Mouse (Mus musculus) forebrain, embryonic 16.5 days (tissue): ENCODE measurements around the gene Cryz. TPM values are rescaled to one million over a fixed set of nuclear protein-coding genes. Genes with fewer than 3 reads are reported as not detected.

Experiments used
- ATAC-seq: fragments of 200-750 bp; cut with Nextera tagmentation; 2 replicates; pipeline ENCODE4 v1.8.0; 2017; ENCODE audit warnings: mild to moderate bottlenecking, moderate library complexity
- H3K27ac ChIP-seq: fragments of 300-500 bp; sonication (generic); 2 replicates; pipeline ENCODE4 v1.5.1; 2014; ENCODE audit warnings: low read length, control low read depth
- H3K27me3 ChIP-seq: fragments of 300-500 bp; sonication (generic); replicated peaks from 2 replicates; pipeline ENCODE4 v1.6.1; 2014; ENCODE audit warnings: low read length; ENCODE audit not compliant: control insufficient read depth, insufficient read depth
- H3K36me3 ChIP-seq: fragments of 300-500 bp; sonication (generic); 2 replicates; pipeline ENCODE4 v1.6.1; 2014; ENCODE audit not compliant: control insufficient read depth, insufficient read depth
- H3K4me1 ChIP-seq: fragments of 300-500 bp; sonication (generic); replicated peaks from 2 replicates; pipeline ENCODE4 v1.6.1; 2014; ENCODE audit warnings: low read length; ENCODE audit not compliant: control insufficient read depth, insufficient read depth
- H3K4me2 ChIP-seq: fragments of 300-500 bp; sonication (generic); 2 replicates; pipeline ENCODE4 v1.6.1; 2014; ENCODE audit warnings: mild to moderate bottlenecking, low read length, control low read depth
- H3K4me3 ChIP-seq: fragments of 300-500 bp; sonication (generic); replicated peaks from 2 replicates; pipeline ENCODE4 v1.5.1; 2014; ENCODE audit warnings: mild to moderate bottlenecking, low read length, control low read depth
- H3K9ac ChIP-seq: fragments of 300-500 bp; sonication (generic); replicated peaks from 2 replicates; pipeline ENCODE4 v1.6.1; 2014; ENCODE audit warnings: low read depth, low read length, control low read depth
- H3K9me3 ChIP-seq: fragments of 300-500 bp; sonication (generic); 2 replicates; pipeline ENCODE4 v1.6.1; 2016; ENCODE audit warnings: low read length; ENCODE audit not compliant: control insufficient read depth
- WGBS: fragments of 180-500 bp; shearing (Covaris S2); extraction: QIAGEN DNeasy Blood & Tissue Kit; methylation state at CpG from one replicate; pipeline ENCODE4 v1.1.7; 2014; 5-methylcytosine and 5-hydroxymethylcytosine counted together
- polyA plus RNA-seq: library from polyadenylated mRNA; unstranded; fragments of >200 nt; fragmentation: Nextera tagmentation; extraction: Ambion mirVana; gene quantifications from 2 replicates; pipeline ENCODE4 v1.2.1, GENCODE M21; 2015

Cryz gene
- polyA plus RNA-seq = 9.2 and 12.3 TPM in 2 replicates

- ATAC-seq = peak; percentile 86
- Histone ChIP-seq H3K4me2 (peak within 1 kb of the TSS; percentile 71), H3K4me1 (peaks cover 10% of the 10 kb centered on the region), H3K4me3 (peak within 1 kb of the TSS; percentile 75), H3K9ac (peak within 1 kb of the TSS; percentile 67), H3K27me3 (no peaks in the 10 kb centered on the region), H3K27ac (peak within 1 kb of the TSS; percentile 90), H3K36me3 (peaks cover 2% of the 10 kb centered on the region; the same call in 1 of the 2 replicates), H3K9me3 (no peaks in the 10 kb centered on the region)
- under 1% methylated on average over 25 of the region's 25 CpGs for WGBS
These were observed at the start of gene Cryz for GRCm38 (mm10) chr3:154596488-154596933. Gene Cryz (plus strand): TSS chr3:154596711.

GRCm38 (mm10) chr3:154547549-154548426, 48.7 kb upstream of the Cryz start:
- Histone ChIP-seq H3K27ac (no peak overlapping the region), H3K36me3 (no peaks in the 10 kb centered on the region), H3K4me3 (0 out of 2 replicates have a peak overlapping the region, but pooled peaks have one; percentile 1), H3K9ac (no peak overlapping the region), H3K4me1 (peaks cover 18% of the 10 kb centered on the region), H3K9me3 (no peaks in the 10 kb centered on the region), H3K27me3 (no peaks in the 10 kb centered on the region), H3K4me2 (peak overlapping the region; percentile 22)
- 2% methylated on average over 20 of the region's 20 CpGs for WGBS
- peak; percentile 74 for ATAC-seq

GRCm38 (mm10) chr3:154548868-154549301, 47.6 kb upstream of the Cryz start:
- no peak for ATAC-seq
- 36% methylated on average over 8 of the region's 8 CpGs for WGBS

GRCm38 (mm10) chr3:154550326-154551034, 46.0 kb upstream of the Cryz start:
- 0 out of 2 replicates have a peak overlapping the region, but pooled peaks have one; percentile 9 for H3K27ac ChIP-seq
- no peak overlapping the region for H3K4me3 ChIP-seq
- peaks cover 18% of the 10 kb centered on the region for H3K4me1 ChIP-seq
- no peak overlapping the region for H3K4me2 ChIP-seq
- peak; percentile 68 for ATAC-seq
- H3K27me3 ChIP-seq = no peaks in the 10 kb centered on the region
- H3K36me3 ChIP-seq = no peaks in the 10 kb centered on the region
- WGBS = 13% methylated on average over 17 of the region's 17 CpGs
- H3K9ac ChIP-seq = no peak overlapping the region
- no peaks in the 10 kb centered on the region for H3K9me3 ChIP-seq

More at GRCm38 (mm10) chr3:154548868-154549301, 47.6 kb upstream of the Cryz start:
- Histone ChIP-seq H3K4me1 (peaks cover 18% of the 10 kb centered on the region), H3K27ac (no peak overlapping the region), H3K4me2 (no peak overlapping the region), H3K9me3 (no peaks in the 10 kb centered on the region), H3K9ac (no peak overlapping the region), H3K27me3 (no peaks in the 10 kb centered on the region), H3K4me3 (no peak overlapping the region), H3K36me3 (no peaks in the 10 kb centered on the region)

- peak; percentile 23; the same call in 1 of the 2 replicates for ATAC-seq
- no peaks in the 10 kb centered on the region for H3K27me3 ChIP-seq
- no peak overlapping the region for H3K4me2 ChIP-seq
- peaks cover 18% of the 10 kb centered on the region for H3K4me1 ChIP-seq
- no peak overlapping the region for H3K4me3 ChIP-seq
- H3K9ac ChIP-seq = no peak overlapping the region
- WGBS = 8% methylated on average over 5 of the region's 5 CpGs
- no peaks in the 10 kb centered on the region for H3K9me3 ChIP-seq
- no peaks in the 10 kb centered on the region for H3K36me3 ChIP-seq
- 0 out of 2 replicates have a peak overlapping the region, but pooled peaks have one; percentile 9 for H3K27ac ChIP-seq
These were observed 45.5 kb upstream of the Cryz start for GRCm38 (mm10) chr3:154551035-154551411.

GRCm38 (mm10) chr3:154562192-154562591, 34.3 kb upstream of the Cryz start:
- Histone ChIP-seq H3K9me3 (no peaks in the 10 kb centered on the region), H3K36me3 (no peaks in the 10 kb centered on the region), H3K4me2 (no peak overlapping the region), H3K27me3 (no peaks in the 10 kb centered on the region), H3K4me1 (no peaks in the 10 kb centered on the region), H3K4me3 (no peak overlapping the region), H3K9ac (no peak overlapping the region), H3K27ac (no peak overlapping the region)
- WGBS = 96% methylated on average over 3 of the region's 3 CpGs
- ATAC-seq = no peak

GRCm38 (mm10) chr3:154565437-154565836, 31.1 kb upstream of the Cryz start:
- Histone ChIP-seq H3K9ac (no peak overlapping the region), H3K4me2 (no peak overlapping the region), H3K4me1 (peaks cover 4% of the 10 kb centered on the region), H3K27me3 (no peaks in the 10 kb centered on the region), H3K4me3 (no peak overlapping the region), H3K9me3 (no peaks in the 10 kb centered on the region), H3K36me3 (no peaks in the 10 kb centered on the region), H3K27ac (no peak overlapping the region)
- 60% methylated on average over 3 of the region's 3 CpGs for WGBS
- no peak for ATAC-seq

GRCm38 (mm10) chr3:154570029-154570575, 26.4 kb upstream of the Cryz start:
- Histone ChIP-seq H3K4me2 (peak overlapping the region; percentile 45), H3K27ac (no peak overlapping the region), H3K4me1 (peaks cover 16% of the 10 kb centered on the region), H3K36me3 (no peaks in the 10 kb centered on the region), H3K27me3 (0 out of 2 replicates have a peak, but pooled peaks cover 3% of the 10 kb centered on the region), H3K9me3 (no peaks in the 10 kb centered on the region), H3K4me3 (no peak overlapping the region), H3K9ac (0 out of 2 replicates have a peak overlapping the region, but pooled peaks have one; percentile 13)
- 5% methylated on average over 14 of the region's 14 CpGs for WGBS
- ATAC-seq = no peak
